Mouse (Mus musculus) MEL (cell line): ENCODE results near the gene Gm49373.

ENCODE experiments used
- CHD2 ChIP-seq: IDR thresholded peaks from 2 replicates; pipeline ENCODE4 v1.6.1; 2011; ENCODE audit warnings: low read length, improper control_type of control experiment
- CTCF ChIP-seq, 3 experiments: IDR thresholded peaks in 2 of 3; conservative IDR thresholded peaks in 1 of 3; 2 replicates each; pipeline ENCODE4 v1.5.1; 2011 to 2012; ENCODE audit warnings: low read length in 3 of 3, low read depth in 2 of 3, mild to moderate bottlenecking in 2 of 3, improper control_type of control experiment in 1 of 3, inconsistent platforms in 1 of 3, mixed read lengths in 1 of 3, moderate library complexity in 1 of 3; ENCODE audit not compliant: control insufficient read depth in 1 of 3, insufficient read depth in 1 of 3, poor library complexity in 1 of 3, severe bottlenecking in 1 of 3
- GATA1 ChIP-seq: IDR thresholded peaks from 2 replicates; pipeline ENCODE4 v1.6.1; 2011; ENCODE audit warnings: low read depth, low read length, improper control_type of control experiment
- MAX ChIP-seq: IDR thresholded peaks from 2 replicates; pipeline ENCODE4 v1.6.1; 2011; ENCODE audit warnings: low read length, improper control_type of control experiment
- POLR2A ChIP-seq, 2 experiments: IDR thresholded peaks; 2 replicates each; pipeline ENCODE4 v1.6.1; 2011 to 2012; ENCODE audit warnings: low read length in 2 of 2, mild to moderate bottlenecking in 2 of 2, control low read depth in 1 of 2, improper control_type of control experiment in 1 of 2, low read depth in 1 of 2, moderate library complexity in 1 of 2; ENCODE audit not compliant: control insufficient read depth in 1 of 2, insufficient read depth in 1 of 2, poor library complexity in 1 of 2

DNA sequence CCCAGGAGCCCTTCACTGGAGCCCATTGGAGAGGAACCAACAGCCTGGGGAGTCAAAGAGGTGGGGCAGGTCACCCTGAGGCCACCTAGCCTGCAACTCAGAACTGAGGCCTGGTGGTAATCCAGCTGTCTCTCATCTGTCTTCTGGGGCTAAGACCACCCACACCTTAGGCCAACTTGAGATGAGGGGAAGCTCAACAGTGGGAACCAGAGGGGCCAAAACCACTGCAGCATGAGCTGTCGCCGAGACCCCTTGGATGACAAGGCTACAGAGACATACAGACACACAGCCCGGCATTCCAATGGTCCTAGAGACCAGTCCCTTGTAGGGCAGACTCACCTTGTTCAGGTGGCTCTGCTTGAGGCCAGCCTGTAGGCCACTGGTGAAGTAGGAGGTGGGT lies 2.7 kb upstream of the Gm49373 start:
- TF ChIP-seq CTCF (IDR thresholded peaks at IDR 0.05 in 2 of 3, conservative IDR thresholded peaks at IDR 0.05 in 1 of 3; ENCODE audit: control insufficient read depth in 1 of 3, insufficient read depth in 1 of 3, low read depth in 2 of 3, low read length in 3 of 3, poor library complexity in 1 of 3, severe bottlenecking in 1 of 3) (no peak), POLR2A (IDR thresholded peaks at IDR 0.05; ENCODE audit: control insufficient read depth in 1 of 2, insufficient read depth in 1 of 2, low read depth in 1 of 2, low read length in 2 of 2, poor library complexity in 1 of 2) (peak in 1 of 2 experiments; percentile 12; a peak in 1 of 4 replicates), CHD2 (no peak), MAX (no peak), GATA1 (no peak)
